Mouse (Mus musculus) kidney, adult 2 months (tissue): ENCODE data around the gene D17Wsu92e.
A peak's percentile ranks its signal among the peaks of the same experiment; 100 is the strongest.

Source experiments
- CTCF ChIP-seq: fragments of 200-500 bp; conservative IDR thresholded peaks from 2 replicates; pipeline ENCODE4 v1.5.1; 2011; ENCODE audit warnings: low read depth, mild to moderate bottlenecking, control low read depth, low read length, moderate library complexity, mixed read lengths; ENCODE audit not compliant: insufficient read depth, insufficient read length
- POLR2A ChIP-seq: fragments of 200-500 bp; IDR thresholded peaks from one replicate; pipeline ENCODE4 v1.6.1; 2011; ENCODE audit warnings: low read depth, low read length, control low read depth

- no peak for TF ChIP-seq POLR2A
- peak; percentile 73 for TF ChIP-seq CTCF
These were observed 117.9 kb downstream of the D17Wsu92e start for GRCm38 (mm10) chr17:27702518-27702917.
